Mouse (Mus musculus): Measurements from ENCODE around the gene Ddo. TPM values are rescaled to one million over a fixed set of nuclear protein-coding genes. Genes with fewer than 3 reads are reported as not detected.
A peak's percentile ranks its signal among the peaks of the same experiment; 100 is the strongest.

Gene Ddo
- polyA plus RNA-seq (2015; fragmentation: Nextera tagmentation; extraction: Ambion mirVana): 3.2 and 4.6 TPM in 2 replicates

DNA sequence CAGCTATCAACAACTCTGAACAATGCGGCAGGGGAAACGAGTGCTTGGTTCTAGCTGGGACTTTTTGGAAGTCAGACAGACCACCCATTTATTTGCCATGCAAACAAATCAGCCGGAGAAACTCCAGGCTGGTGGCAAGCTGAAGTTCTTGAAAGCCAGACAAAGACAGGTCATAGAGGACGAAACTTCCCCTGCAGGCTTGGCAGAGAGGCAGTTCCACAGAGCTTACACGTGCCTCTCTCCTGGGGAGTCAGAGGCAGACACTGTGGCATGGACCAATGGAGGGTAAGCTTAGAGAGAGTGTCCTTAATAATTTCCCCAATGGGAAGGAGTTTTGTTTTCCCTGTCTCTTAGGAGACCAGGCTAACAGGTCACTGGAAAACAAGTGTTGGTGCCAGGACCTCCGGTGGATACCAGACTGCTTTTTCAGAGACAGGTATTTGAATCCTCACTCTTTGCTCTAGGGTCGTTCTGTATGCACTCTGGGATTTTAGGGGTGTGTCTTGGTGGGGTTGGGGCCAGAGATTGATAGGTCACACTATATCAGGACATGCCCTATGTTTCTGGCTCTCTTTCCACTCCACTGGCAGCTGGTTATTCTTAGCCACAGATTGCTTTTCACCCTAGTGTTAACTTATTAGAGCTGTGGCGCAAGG lies at the start of gene Ddo:
Ddo (plus strand) TSS at position 356 of the 656 bp plus-strand sequence.
- Histone ChIP-seq H3K36me3 (ENCODE audit: control insufficient read depth, insufficient read depth, low read length) (no peaks in the 10 kb centered on the region), H3K4me2 (ENCODE audit: low read depth, low read length) (peak within 1 kb of the TSS; percentile 31), H3K9me3 (ENCODE audit: control insufficient read depth, low read length) (no peaks in the 10 kb centered on the region), H3K4me1 (replicated peaks; ENCODE audit: control insufficient read depth, insufficient read depth, low read length) (peaks cover 7% of the 10 kb centered on the region), H3K27me3 (ENCODE audit: control insufficient read depth, insufficient read depth, low read depth, low read length) (no peaks in the 10 kb centered on the region), H3K4me3 (ENCODE audit: low read length) (peak within 1 kb of the TSS; percentile 5), H3K27ac (ENCODE audit: low read length) (no peak within 1 kb of the TSS), H3K9ac (ENCODE audit: low read length) (0 out of 2 replicates have a peak within 1 kb of the TSS, but pooled peaks have one; percentile 18)
- ATAC-seq (ENCODE audit: low read depth): peak; percentile 77
- 23% methylated on average over 8 of the region's 8 CpGs for WGBS

DNA sequence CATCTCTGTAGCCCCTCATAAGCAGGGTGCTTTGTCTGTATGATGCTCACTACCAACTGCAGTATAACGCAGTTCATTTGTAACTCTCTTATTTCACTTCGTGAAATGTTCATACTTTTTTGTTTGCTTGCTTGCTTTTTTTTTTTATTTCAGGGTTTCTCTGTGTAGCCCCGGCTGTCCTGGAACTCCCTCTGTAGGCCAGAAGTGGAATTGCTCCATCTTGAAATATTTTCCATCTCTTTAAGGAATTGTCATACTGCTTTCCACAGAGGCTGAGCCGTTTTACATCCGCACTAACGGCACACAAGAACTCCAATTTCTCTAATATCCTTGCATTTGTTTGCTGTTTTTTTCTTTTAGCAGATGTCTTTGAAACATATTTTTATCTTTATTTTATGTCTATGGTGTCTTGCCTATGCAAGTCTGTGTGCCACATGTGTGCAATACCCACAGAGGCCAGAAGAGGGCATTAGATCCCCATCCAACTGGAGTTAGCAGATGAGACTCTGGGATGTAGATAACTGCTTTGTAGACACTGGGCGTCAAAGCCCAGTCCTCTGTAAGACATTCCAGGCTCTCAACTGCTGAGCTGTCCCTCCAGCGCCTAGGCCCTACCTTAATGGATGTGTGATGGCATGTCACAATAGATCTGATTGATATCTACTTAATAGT lies 46.1 kb upstream of the Ddo start:
- WGBS: 74% methylated on average over 8 of the region's 8 CpGs
- H3K4me2 ChIP-seq (ENCODE audit: low read depth, low read length): no peak overlapping the region
- no peak overlapping the region for H3K4me3 ChIP-seq (ENCODE audit: low read length)
- H3K27me3 ChIP-seq (ENCODE audit: control insufficient read depth, insufficient read depth, low read depth, low read length): no peaks in the 10 kb centered on the region
- H3K4me1 ChIP-seq (replicated peaks; ENCODE audit: control insufficient read depth, insufficient read depth, low read length): no peaks in the 10 kb centered on the region
- no peaks in the 10 kb centered on the region for H3K36me3 ChIP-seq (ENCODE audit: control insufficient read depth, insufficient read depth, low read length)
- 0 out of 2 replicates have a peak, but pooled peaks cover 3% of the 10 kb centered on the region for H3K9me3 ChIP-seq (ENCODE audit: control insufficient read depth, low read length)
- H3K9ac ChIP-seq (ENCODE audit: low read length): no peak overlapping the region
- no peak for ATAC-seq (ENCODE audit: low read depth)
- no peak overlapping the region for H3K27ac ChIP-seq (ENCODE audit: low read length)

DNA sequence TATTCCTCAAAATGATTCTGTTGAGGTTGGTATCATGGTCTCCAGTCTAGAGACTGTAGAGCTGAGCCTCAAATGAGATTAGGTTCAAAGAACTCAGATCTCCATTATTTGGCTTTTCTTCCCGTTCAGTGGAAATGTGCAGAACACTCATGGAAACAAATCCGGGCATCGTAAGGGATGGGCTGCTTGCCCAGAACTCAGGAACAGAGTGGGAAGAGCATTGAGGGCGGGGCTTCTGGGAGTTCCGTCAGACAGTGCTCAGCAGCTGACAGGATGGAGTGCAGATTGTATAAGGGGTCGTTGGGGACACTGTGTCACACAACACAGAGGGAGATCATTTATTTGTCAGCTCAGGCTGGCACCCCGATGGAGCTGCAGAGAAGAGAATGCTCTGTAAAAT lies 37.6 kb upstream of the Ddo start:
- ATAC-seq (ENCODE audit: low read depth): no peak
- WGBS: 49% methylated on average over 7 of the region's 7 CpGs
- H3K4me2 ChIP-seq (ENCODE audit: low read depth, low read length): no peak overlapping the region
- H3K9ac ChIP-seq (ENCODE audit: low read length): no peak overlapping the region
- no peaks in the 10 kb centered on the region for H3K36me3 ChIP-seq (ENCODE audit: control insufficient read depth, insufficient read depth, low read length)
- no peaks in the 10 kb centered on the region for H3K27me3 ChIP-seq (ENCODE audit: control insufficient read depth, insufficient read depth, low read depth, low read length)
- H3K9me3 ChIP-seq (ENCODE audit: control insufficient read depth, low read length): no peaks in the 10 kb centered on the region
- no peaks in the 10 kb centered on the region for H3K4me1 ChIP-seq (replicated peaks; ENCODE audit: control insufficient read depth, insufficient read depth, low read length)
- no peak overlapping the region for H3K4me3 ChIP-seq (ENCODE audit: low read length)
- no peak overlapping the region for H3K27ac ChIP-seq (ENCODE audit: low read length)

DNA sequence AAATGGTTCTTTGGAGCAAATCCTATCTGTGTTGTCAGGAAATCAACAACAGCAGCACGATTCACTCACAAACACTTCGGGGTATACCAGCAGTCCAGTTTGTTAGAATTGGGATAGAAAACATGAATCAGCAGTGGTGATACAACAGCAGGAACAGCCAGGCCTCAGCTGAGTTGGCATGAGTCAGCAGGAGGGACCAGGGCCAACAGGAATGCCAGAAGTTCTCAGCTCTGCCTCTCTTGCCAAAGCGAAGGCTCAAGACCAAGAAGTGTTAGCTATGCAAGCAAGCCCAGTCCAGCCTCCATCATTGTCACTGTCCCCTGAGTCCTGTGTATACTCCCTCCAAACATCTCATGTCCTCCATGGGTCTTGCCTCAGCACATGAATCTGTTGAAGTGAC lies 32.6 kb upstream of the Ddo start:
- Histone ChIP-seq H3K4me1 (replicated peaks; ENCODE audit: control insufficient read depth, insufficient read depth, low read length) (no peaks in the 10 kb centered on the region), H3K4me2 (ENCODE audit: low read depth, low read length) (no peak overlapping the region), H3K36me3 (ENCODE audit: control insufficient read depth, insufficient read depth, low read length) (no peaks in the 10 kb centered on the region), H3K9me3 (ENCODE audit: control insufficient read depth, low read length) (no peaks in the 10 kb centered on the region), H3K4me3 (ENCODE audit: low read length) (no peak overlapping the region), H3K27me3 (ENCODE audit: control insufficient read depth, insufficient read depth, low read depth, low read length) (no peaks in the 10 kb centered on the region), H3K9ac (ENCODE audit: low read length) (no peak overlapping the region), H3K27ac (ENCODE audit: low read length) (no peak overlapping the region)
- WGBS: 84% methylated on average over 3 of the region's 3 CpGs
- no peak for ATAC-seq (ENCODE audit: low read depth)

DNA sequence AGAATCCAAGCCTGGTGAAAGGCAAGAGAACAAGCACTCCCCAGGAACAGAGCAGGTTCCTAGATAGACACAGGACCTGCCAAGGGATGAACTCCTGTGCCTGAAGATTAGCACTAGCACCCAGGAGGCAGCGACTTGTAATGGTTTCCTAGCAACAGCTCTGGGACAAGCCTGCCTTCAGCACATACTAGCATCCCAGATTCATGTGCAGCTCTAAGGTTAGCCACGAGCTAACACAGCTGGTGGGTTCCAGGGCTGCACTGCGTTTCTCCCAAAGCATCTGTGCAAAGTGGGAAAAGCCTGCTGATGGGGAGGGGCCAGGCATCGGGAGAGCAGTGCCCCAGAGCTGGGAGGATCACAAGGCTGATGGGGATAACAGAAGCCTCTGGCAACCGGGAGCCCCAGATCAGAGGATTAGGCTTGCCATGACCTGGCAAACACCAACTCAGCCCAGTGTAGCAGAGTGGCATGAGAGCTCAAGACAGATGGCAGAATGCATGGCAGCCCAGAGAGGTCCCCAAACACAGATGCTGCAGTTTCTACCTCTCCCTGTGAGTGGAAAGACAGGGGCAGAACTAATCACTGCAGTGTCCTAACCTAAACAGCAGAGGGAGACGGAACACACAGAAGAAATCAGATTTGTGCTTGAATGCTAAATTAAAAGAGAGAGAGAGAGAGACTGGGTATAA lies 25.0 kb upstream of the Ddo start:
- no peaks in the 10 kb centered on the region for H3K4me1 ChIP-seq (replicated peaks; ENCODE audit: control insufficient read depth, insufficient read depth, low read length)
- no peak overlapping the region for H3K4me2 ChIP-seq (ENCODE audit: low read depth, low read length)
- H3K36me3 ChIP-seq (ENCODE audit: control insufficient read depth, insufficient read depth, low read length): no peaks in the 10 kb centered on the region
- no peak overlapping the region for H3K27ac ChIP-seq (ENCODE audit: low read length)
- H3K27me3 ChIP-seq (ENCODE audit: control insufficient read depth, insufficient read depth, low read depth, low read length): no peaks in the 10 kb centered on the region
- no peak overlapping the region for H3K9ac ChIP-seq (ENCODE audit: low read length)
- no peak for ATAC-seq (ENCODE audit: low read depth)
- H3K4me3 ChIP-seq (ENCODE audit: low read length): no peak overlapping the region
- peaks cover 4% of the 10 kb centered on the region for H3K9me3 ChIP-seq (ENCODE audit: control insufficient read depth, low read length)
- WGBS: 56% methylated on average over 6 of the region's 6 CpGs

DNA sequence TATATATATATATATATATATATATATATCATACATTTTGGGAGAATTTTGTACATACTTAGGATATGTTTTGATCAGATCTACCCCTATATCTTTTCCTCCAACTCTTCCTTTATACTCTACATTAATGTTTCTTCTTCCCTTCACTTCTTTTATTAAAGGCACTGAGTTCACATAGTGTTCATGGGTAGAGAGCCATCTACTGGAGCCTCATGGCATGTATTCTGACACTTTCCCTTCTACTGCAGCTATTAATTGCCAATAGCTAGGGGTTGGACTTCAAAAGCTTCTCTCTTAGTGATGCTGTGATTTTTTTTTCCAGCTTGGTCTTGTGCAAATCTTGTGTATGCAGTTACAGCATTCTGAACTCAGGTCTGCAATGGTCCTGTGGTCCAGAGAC lies 11.8 kb upstream of the Ddo start:
- Histone ChIP-seq H3K4me3 (ENCODE audit: low read length) (no peak overlapping the region), H3K9me3 (ENCODE audit: control insufficient read depth, low read length) (no peaks in the 10 kb centered on the region), H3K4me1 (replicated peaks; ENCODE audit: control insufficient read depth, insufficient read depth, low read length) (no peaks in the 10 kb centered on the region), H3K27ac (ENCODE audit: low read length) (no peak overlapping the region), H3K27me3 (ENCODE audit: control insufficient read depth, insufficient read depth, low read depth, low read length) (no peaks in the 10 kb centered on the region), H3K4me2 (ENCODE audit: low read depth, low read length) (no peak overlapping the region), H3K9ac (ENCODE audit: low read length) (no peak overlapping the region), H3K36me3 (ENCODE audit: control insufficient read depth, insufficient read depth, low read length) (no peaks in the 10 kb centered on the region)
- no peak for ATAC-seq (ENCODE audit: low read depth)

DNA sequence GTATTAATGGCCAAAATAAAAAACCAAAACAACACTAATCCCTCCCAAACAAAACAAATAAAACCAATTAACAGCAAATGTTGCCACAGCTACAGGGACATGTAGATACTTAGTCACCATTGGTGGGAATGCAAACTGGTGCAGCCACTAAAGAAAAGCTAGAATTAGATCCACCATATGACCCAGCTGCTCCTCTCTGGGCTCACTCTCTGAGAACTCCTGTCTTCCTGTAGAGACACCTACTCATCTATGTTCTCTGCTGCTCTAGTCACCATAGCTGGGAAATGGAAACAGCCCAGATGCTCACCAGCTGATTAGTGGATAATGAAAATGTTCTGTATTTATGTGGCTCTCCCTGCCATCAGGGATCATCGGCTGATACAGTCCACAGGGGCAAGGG lies 10.1 kb upstream of the Ddo start:
- ATAC-seq (ENCODE audit: low read depth): no peak
- Histone ChIP-seq H3K27ac (ENCODE audit: low read length) (no peak overlapping the region), H3K27me3 (ENCODE audit: control insufficient read depth, insufficient read depth, low read depth, low read length) (no peaks in the 10 kb centered on the region), H3K4me1 (replicated peaks; ENCODE audit: control insufficient read depth, insufficient read depth, low read length) (no peaks in the 10 kb centered on the region), H3K4me3 (ENCODE audit: low read length) (no peak overlapping the region), H3K9me3 (ENCODE audit: control insufficient read depth, low read length) (no peaks in the 10 kb centered on the region), H3K4me2 (ENCODE audit: low read depth, low read length) (no peak overlapping the region), H3K36me3 (ENCODE audit: control insufficient read depth, insufficient read depth, low read length) (no peaks in the 10 kb centered on the region), H3K9ac (ENCODE audit: low read length) (no peak overlapping the region)
- 65% methylated on average over 1 of the region's 1 CpGs for WGBS

DNA sequence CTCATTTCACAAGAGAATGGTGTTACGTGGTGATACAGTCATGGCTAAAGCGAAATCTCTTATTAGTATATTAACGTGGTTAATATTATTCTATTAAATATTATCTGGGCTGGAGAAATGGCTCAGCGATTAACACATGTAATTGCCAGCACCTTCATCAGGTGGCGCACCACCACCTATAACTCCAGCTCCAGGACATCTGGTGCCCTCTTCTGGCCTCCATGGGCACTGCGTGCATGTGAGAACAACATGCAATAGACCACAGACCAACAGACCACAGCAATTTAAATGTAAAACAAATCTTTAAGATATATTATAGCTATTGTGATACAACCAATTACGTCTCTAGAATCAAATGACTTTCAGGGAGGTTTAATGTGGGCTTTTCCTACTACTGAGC lies 671 bp upstream of the Ddo start:
- Histone ChIP-seq H3K4me3 (ENCODE audit: low read length) (no peak overlapping the region), H3K4me2 (ENCODE audit: low read depth, low read length) (no peak overlapping the region), H3K9ac (ENCODE audit: low read length) (0 out of 2 replicates have a peak overlapping the region, but pooled peaks have one; percentile 18)

DNA sequence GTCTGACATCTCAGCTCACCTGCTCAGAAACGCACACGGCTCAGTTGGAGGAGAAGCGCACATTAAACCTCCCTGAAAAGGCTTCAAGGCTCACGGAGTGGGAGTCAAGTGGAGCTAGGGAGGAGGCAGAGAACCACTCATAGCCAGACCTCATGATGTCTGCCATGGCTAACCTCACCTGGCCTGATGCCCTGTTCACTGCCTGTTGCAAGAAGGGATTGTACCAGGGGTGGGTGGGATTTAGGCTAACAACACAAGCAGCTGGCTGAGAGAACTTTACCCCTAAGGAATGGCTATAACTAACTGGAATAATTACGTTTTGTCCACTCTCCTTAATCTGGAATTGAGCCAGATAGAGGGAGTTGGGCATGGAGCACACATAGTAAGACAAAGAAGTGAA lies 646 bp downstream of the Ddo start:
- H3K27ac ChIP-seq (ENCODE audit: low read length): no peak overlapping the region
- peak; percentile 45; the same call in 1 of the 2 replicates for ATAC-seq (ENCODE audit: low read depth)
- H3K4me3 ChIP-seq (ENCODE audit: low read length): peak overlapping the region; percentile 5

More for the DNA sequence above, 671 bp upstream of the Ddo start:
- no peaks in the 10 kb centered on the region for H3K9me3 ChIP-seq (ENCODE audit: control insufficient read depth, low read length)
- H3K27ac ChIP-seq (ENCODE audit: low read length): no peak overlapping the region
- no peaks in the 10 kb centered on the region for H3K36me3 ChIP-seq (ENCODE audit: control insufficient read depth, insufficient read depth, low read length)
- H3K4me1 ChIP-seq (replicated peaks; ENCODE audit: control insufficient read depth, insufficient read depth, low read length): peaks cover 7% of the 10 kb centered on the region
- no peak for ATAC-seq (ENCODE audit: low read depth)
- H3K27me3 ChIP-seq (ENCODE audit: control insufficient read depth, insufficient read depth, low read depth, low read length): no peaks in the 10 kb centered on the region
- WGBS: 72% methylated on average over 7 of the region's 7 CpGs

More for the DNA sequence above, 646 bp downstream of the Ddo start:
- WGBS: 41% methylated on average over 5 of the region's 5 CpGs
- Histone ChIP-seq H3K9me3 (ENCODE audit: control insufficient read depth, low read length) (no peaks in the 10 kb centered on the region), H3K4me1 (replicated peaks; ENCODE audit: control insufficient read depth, insufficient read depth, low read length) (peaks cover 7% of the 10 kb centered on the region), H3K36me3 (ENCODE audit: control insufficient read depth, insufficient read depth, low read length) (no peaks in the 10 kb centered on the region), H3K9ac (ENCODE audit: low read length) (no peak overlapping the region), H3K4me2 (ENCODE audit: low read depth, low read length) (peak overlapping the region; percentile 31), H3K27me3 (ENCODE audit: control insufficient read depth, insufficient read depth, low read depth, low read length) (no peaks in the 10 kb centered on the region)
